Mouse (Mus musculus) forelimb bud, embryonic 11.5 days (tissue): ENCODE measurements around the gene Mtap.

Experiments
- DNase-seq: peaks from one replicate; pipeline ENCODE4 v3.0.0-alpha.2; 2012; ENCODE audit warnings: low read depth, low spot score

The Mtap gene

DNA sequence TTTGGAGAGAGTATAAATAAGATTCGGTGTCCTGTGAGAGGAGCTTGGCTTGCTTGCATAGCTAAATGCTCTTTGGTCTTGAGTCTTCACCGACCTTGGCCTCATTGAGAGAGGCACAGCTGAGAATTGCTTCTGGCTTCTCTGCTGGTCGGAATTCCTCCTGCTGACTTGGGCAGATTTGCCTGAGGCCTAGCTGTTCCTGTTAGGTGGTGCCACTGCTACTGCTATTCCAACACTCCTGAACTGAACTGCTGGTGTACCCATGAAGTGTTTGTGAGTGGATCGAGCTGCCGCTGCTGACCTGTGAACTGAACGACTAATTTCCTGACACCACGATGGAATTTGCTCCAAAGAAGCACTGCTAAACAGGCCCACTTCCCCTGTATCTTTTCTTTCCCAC lies 73.4 kb downstream of the Mtap start:
- no peak for DNase-seq

DNA sequence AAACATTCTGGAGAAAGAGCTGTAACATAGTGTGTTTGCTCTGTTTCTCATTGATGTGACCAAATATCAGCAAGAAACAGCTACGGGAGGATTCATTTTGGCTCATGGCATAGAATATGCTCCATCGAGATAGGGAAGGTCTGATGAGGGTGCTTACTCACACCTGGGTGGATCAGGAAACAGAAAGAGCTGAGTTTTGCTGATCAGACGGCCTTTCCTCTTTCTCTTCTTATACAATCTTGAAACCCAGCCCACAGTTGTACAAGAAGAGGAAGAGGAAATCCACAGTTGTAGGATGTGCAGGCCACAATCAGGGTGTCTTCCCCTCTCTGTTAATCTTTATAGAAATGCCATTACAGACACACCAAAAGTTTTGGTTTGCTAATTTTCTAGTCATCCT lies 75.3 kb downstream of the Mtap start:
- DNase-seq: no peak
